Mouse (Mus musculus) c-Kit-positive CD71-negative TER-119-negative erythroid progenitor cells, embryonic 14.5 days (primary cell): ENCODE measurements at regions not wholly inside any gene's neighbourhood (a gene's known extent, or its start where the extent isn't known, plus 50 kb on each side); places are given as distances from the start of the nearest gene placed in this dataset.
A peak's percentile ranks its signal among the peaks of the same experiment; 100 is the strongest.

Experiments used
- DNase-seq: peaks from one replicate; pipeline ENCODE4 v3.0.0-alpha.2; 2013; ENCODE audit warnings: low read depth

- no peak for DNase-seq
These were observed 68.5 kb downstream of the 4921530L21Rik start for GRCm38 (mm10) chr14:95949512-95949911.

- no peak for DNase-seq
These were observed 75.1 kb downstream of the 4921530L21Rik start for GRCm38 (mm10) chr14:95956056-95956729.

GRCm38 (mm10) chr14:95984021-95984420 is 103.0 kb downstream of the 4921530L21Rik start:
- DNase-seq, result peak; percentile 5

GRCm38 (mm10) chr14:95998356-95998755 is 117.3 kb downstream of the 4921530L21Rik start:
- DNase-seq, result no peak

GRCm38 (mm10) chr14:96021646-96022045 is 140.6 kb downstream of the 4921530L21Rik start:
- no peak for DNase-seq
